Mouse (Mus musculus) common myeloid progenitor, adult 5-6 weeks (primary cell): ENCODE data around the gene Samt2. TPM values are rescaled to one million over a fixed set of nuclear protein-coding genes. Genes with fewer than 3 reads are reported as not detected.
"Not testable (repeated sequence)": the region's sequence is repeated elsewhere in the genome, so short reads cannot be mapped to it uniquely, and the experiment has no call there.

Experiments
- ATAC-seq: replicated peaks from 2 replicates; pipeline ENCODE4 v1.8.0; 2016; ENCODE audit warnings: low read depth, mild to moderate bottlenecking, moderate TSS enrichment, inconsistent platforms; ENCODE audit not compliant: poor library complexity, severe bottlenecking
- total RNA-seq: library from RNA; stranded (forward); fragments of 200-1000, 187-1606 nt; gene quantifications from 2 replicates; pipeline ENCODE4 v1.2.3, GENCODE M21; 2017

The Samt2 gene
- total RNA-seq, result not detected in 2 replicates

DNA sequence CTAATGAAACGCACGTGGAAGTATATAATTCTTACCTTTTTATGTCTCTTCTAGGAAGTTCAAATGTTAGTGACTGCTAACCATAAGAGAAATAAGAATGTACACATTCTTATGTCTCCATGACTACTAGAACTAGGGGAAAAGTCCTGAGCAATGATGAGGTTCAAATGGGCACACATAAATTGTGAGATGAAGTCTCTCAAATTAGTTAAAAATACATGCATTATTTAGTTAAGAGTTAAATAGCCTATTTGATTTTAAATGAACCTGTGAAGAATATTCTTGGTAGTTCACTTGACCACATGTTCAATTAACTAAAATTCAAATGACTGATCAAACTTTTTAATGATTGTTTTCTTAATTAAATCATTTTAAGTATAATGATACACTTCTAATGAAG is at the start of gene Samt2:
Samt2 (minus strand) TSS at position 101 of the 400 bp plus-strand sequence.
- ATAC-seq, result not testable (repeated sequence)

Other genes with a start within 250 kb of the Samt2 start
- not detected in 2 replicates for gene 4930524N10Rik, start 236.0 kb downstream of the Samt2 start, total RNA-seq
- not detected in 2 replicates for gene Samt4, start 97.4 kb downstream of the Samt2 start, total RNA-seq